Mouse (Mus musculus): Measurements from ENCODE around the gene Ly75. TPM values are rescaled to one million over a fixed set of nuclear protein-coding genes. Genes with fewer than 3 reads are reported as not detected.

Gene Ly75
- total and polyA plus RNA-seq, 3 experiments, result 0.37 to 0.68 (median 0.57) TPM

DNA sequence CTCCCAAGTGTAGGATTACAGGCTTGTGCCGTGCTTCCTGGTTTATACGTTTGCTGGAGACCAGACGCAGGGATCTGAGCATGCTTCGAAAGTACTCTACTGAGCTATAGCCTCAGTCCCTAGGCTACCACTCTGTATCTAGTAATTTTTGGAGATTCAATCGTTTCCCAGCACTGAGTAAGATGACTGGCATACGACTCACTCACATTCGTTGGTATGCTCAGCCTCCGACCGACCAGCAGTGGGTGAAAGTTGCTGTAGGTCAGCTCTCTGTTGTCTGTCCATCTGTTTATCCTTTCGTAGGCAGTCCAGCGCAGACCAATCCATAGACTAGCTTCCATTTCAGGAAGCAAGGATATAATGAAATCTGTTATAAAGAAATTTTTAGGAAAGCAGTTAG is 55.5 kb downstream of the Ly75 start:
- 83% methylated on average over 11 of the region's 11 CpGs for WGBS
- intact Hi-C loops (cut with DNase I), result no loop called here
- no peak for DNase-seq
- no peak overlapping the region for H3K4me3 ChIP-seq
- no peaks in the 10 kb centered on the region for H3K36me3 ChIP-seq (ENCODE audit: control insufficient read depth, insufficient read depth, low read length)
- no peaks in the 10 kb centered on the region for H3K79me2 ChIP-seq (replicated peaks; ENCODE audit: control insufficient read depth, insufficient read depth, low read length)
- H3K4me1 ChIP-seq (ENCODE audit: control insufficient read depth, insufficient read depth, low read length), result no peaks in the 10 kb centered on the region
- no peak overlapping the region for H3K27ac ChIP-seq
- TF ChIP-seq CTCF (IDR thresholded peaks at IDR 0.05) (no peak), POLR2A (IDR thresholded peaks at IDR 0.05; ENCODE audit: insufficient read depth, low read depth, low read length) (no peak), EP300 (IDR thresholded peaks at IDR 0.05; ENCODE audit: insufficient read depth, low read depth, low read length) (no peak)
- no peak overlapping the region for H3K9ac ChIP-seq (ENCODE audit: low read depth, low read length)
- no peaks in the 10 kb centered on the region for H3K27me3 ChIP-seq (ENCODE audit: control insufficient read depth, insufficient read depth, low read length)

DNA sequence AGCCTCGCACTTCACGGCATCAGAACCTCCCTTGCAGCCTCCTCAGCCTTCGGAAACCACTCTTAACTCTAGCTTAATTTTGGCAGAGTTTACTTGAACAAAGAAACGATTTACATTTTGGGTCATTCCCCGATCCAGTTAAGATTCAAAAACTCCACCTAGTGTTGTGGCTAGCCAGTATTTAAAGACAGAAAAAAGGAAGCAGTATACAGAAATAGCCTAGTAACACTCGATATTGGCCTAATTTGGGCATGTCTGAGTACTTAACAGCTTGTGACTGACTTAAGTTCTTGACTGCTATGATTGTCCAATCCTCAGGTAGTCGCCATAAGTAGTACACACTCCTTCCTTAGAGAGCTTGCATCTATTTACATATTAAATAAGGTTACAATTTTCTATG is 56.2 kb downstream of the Ly75 start:
- no peak overlapping the region for H3K9ac ChIP-seq (ENCODE audit: low read depth, low read length)
- DNase-seq, result no peak

DNA sequence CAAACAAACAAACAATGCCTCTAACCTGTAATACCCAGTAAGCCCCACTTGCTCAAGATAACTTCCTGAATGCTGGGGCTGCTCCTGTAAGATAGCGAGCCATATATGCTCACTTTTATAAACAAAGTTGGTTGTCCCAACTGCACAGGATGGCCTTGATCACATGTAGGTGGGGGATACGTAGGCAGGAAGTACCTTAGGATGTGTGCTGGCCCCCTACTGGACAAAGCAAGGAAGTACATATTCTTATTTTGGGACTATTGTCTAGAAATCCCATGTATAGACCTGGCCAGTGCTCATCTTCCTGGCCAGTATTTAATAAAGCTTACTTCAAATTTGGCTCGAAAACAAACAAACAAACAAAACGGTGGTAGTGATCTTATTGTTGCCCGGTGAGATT is 59.7 kb downstream of the Ly75 start:
- 76% methylated on average over 5 of the region's 5 CpGs for WGBS
- no peak overlapping the region for H3K4me3 ChIP-seq
- H3K27ac ChIP-seq, result no peak overlapping the region
- intact Hi-C loops (cut with DNase I), result no loop called here
- H3K36me3 ChIP-seq (ENCODE audit: control insufficient read depth, insufficient read depth, low read length), result no peaks in the 10 kb centered on the region
- H3K79me2 ChIP-seq (replicated peaks; ENCODE audit: control insufficient read depth, insufficient read depth, low read length), result no peaks in the 10 kb centered on the region
- H3K27me3 ChIP-seq (ENCODE audit: control insufficient read depth, insufficient read depth, low read length), result no peaks in the 10 kb centered on the region
- no peaks in the 10 kb centered on the region for H3K4me1 ChIP-seq (ENCODE audit: control insufficient read depth, insufficient read depth, low read length)
- H3K9ac ChIP-seq (ENCODE audit: low read depth, low read length), result no peak overlapping the region
- peak; percentile 73 for TF ChIP-seq CTCF (IDR thresholded peaks at IDR 0.05)
- TF ChIP-seq EP300 (IDR thresholded peaks at IDR 0.05; ENCODE audit: insufficient read depth, low read depth, low read length), result no peak
- no peak for DNase-seq

More for the DNA sequence above, 56.2 kb downstream of the Ly75 start:
- intact Hi-C loops (cut with DNase I), result no loop called here
- no peak overlapping the region for H3K4me3 ChIP-seq
- H3K27ac ChIP-seq, result no peak overlapping the region
- no peak for TF ChIP-seq POLR2A (IDR thresholded peaks at IDR 0.05; ENCODE audit: insufficient read depth, low read depth, low read length)
- TF ChIP-seq CTCF (IDR thresholded peaks at IDR 0.05), result no peak
- no peak for TF ChIP-seq EP300 (IDR thresholded peaks at IDR 0.05; ENCODE audit: insufficient read depth, low read depth, low read length)
- H3K27me3 ChIP-seq (ENCODE audit: control insufficient read depth, insufficient read depth, low read length), result no peaks in the 10 kb centered on the region
- WGBS, result 82% methylated on average over 7 of the region's 7 CpGs
- no peaks in the 10 kb centered on the region for H3K36me3 ChIP-seq (ENCODE audit: control insufficient read depth, insufficient read depth, low read length)
- H3K4me1 ChIP-seq (ENCODE audit: control insufficient read depth, insufficient read depth, low read length), result no peaks in the 10 kb centered on the region
- H3K79me2 ChIP-seq (replicated peaks; ENCODE audit: control insufficient read depth, insufficient read depth, low read length), result no peaks in the 10 kb centered on the region

DNA sequence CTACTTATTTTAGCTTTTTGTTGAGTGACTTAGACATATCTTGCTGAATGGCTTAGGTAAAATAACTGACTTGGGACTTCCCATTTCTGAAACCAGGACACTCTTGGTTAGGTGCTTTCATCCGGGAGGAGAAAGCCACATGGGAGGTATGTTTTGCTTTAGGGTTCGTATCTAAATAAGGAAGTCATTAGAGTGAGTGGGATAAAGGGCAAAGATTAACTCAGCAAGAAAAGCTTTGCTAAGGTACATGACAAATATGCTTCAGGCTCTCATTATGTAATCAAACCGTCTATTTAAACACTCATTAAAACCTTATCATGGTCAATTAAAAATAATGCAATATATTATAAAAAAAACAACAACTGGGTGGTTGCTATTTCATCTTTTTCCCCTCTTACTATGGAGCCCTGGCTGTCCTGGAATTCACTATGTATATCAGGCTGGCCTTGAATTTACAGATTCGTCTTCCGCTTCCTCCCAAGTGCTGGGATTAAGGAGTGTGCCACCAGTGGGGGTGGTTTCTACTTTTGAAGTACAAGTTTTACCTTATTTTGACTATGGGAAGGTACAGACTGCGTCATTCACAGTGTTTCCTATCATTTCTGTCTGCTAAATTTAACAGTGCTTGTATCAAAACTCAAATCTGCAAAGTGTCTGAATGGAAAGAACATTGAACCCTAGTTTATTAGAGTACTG is 60.9 kb downstream of the Ly75 start:
- H3K4me3 ChIP-seq, result no peak overlapping the region
- no peak overlapping the region for H3K9ac ChIP-seq (ENCODE audit: low read depth, low read length)
- H3K27ac ChIP-seq, result no peak overlapping the region
- intact Hi-C loops (cut with DNase I), result no loop called here
- H3K4me1 ChIP-seq (ENCODE audit: control insufficient read depth, insufficient read depth, low read length), result no peaks in the 10 kb centered on the region
- no peaks in the 10 kb centered on the region for H3K27me3 ChIP-seq (ENCODE audit: control insufficient read depth, insufficient read depth, low read length)
- no peaks in the 10 kb centered on the region for H3K79me2 ChIP-seq (replicated peaks; ENCODE audit: control insufficient read depth, insufficient read depth, low read length)
- H3K36me3 ChIP-seq (ENCODE audit: control insufficient read depth, insufficient read depth, low read length), result no peaks in the 10 kb centered on the region
- TF ChIP-seq CTCF (IDR thresholded peaks at IDR 0.05), result no peak
- TF ChIP-seq EP300 (IDR thresholded peaks at IDR 0.05; ENCODE audit: insufficient read depth, low read depth, low read length), result no peak
- no peak for TF ChIP-seq POLR2A (IDR thresholded peaks at IDR 0.05; ENCODE audit: insufficient read depth, low read depth, low read length)
- 66% methylated on average over 6 of the region's 6 CpGs for WGBS
- DNase-seq, result no peak

DNA sequence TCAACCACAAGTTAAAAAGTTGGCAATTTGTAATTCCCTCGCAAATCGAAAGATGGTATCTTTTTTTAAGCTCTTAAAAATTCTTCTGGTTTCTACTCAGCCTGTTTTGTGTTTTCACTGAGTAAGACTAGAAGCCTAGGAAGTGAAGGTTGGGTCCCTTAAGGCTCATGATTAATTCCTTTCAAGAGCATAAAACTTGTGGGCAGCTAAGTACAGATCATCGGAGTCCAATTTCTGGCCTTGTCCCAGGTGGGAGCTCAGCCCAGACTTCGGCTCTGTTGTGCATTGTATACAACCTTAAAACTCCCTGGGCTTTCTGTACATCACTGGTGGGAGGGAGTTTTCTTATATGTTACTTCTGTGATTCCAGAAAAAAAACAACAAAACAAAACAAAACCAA is 79.3 kb downstream of the Ly75 start:
- H3K4me1 ChIP-seq (ENCODE audit: control insufficient read depth, insufficient read depth, low read length), result no peaks in the 10 kb centered on the region
- 80% methylated on average over 4 of the region's 4 CpGs for WGBS
- H3K9ac ChIP-seq (ENCODE audit: low read depth, low read length), result no peak overlapping the region
- H3K79me2 ChIP-seq (replicated peaks; ENCODE audit: control insufficient read depth, insufficient read depth, low read length), result no peaks in the 10 kb centered on the region
- no peak for DNase-seq
- intact Hi-C loops (cut with DNase I), result no loop called here
- no peak overlapping the region for H3K27ac ChIP-seq
- H3K36me3 ChIP-seq (ENCODE audit: control insufficient read depth, insufficient read depth, low read length), result no peaks in the 10 kb centered on the region
- TF ChIP-seq CTCF (IDR thresholded peaks at IDR 0.05) (no peak), EP300 (IDR thresholded peaks at IDR 0.05; ENCODE audit: insufficient read depth, low read depth, low read length) (no peak), POLR2A (IDR thresholded peaks at IDR 0.05; ENCODE audit: insufficient read depth, low read depth, low read length) (no peak)
- H3K4me3 ChIP-seq, result no peak overlapping the region
- no peaks in the 10 kb centered on the region for H3K27me3 ChIP-seq (ENCODE audit: control insufficient read depth, insufficient read depth, low read length)

DNA sequence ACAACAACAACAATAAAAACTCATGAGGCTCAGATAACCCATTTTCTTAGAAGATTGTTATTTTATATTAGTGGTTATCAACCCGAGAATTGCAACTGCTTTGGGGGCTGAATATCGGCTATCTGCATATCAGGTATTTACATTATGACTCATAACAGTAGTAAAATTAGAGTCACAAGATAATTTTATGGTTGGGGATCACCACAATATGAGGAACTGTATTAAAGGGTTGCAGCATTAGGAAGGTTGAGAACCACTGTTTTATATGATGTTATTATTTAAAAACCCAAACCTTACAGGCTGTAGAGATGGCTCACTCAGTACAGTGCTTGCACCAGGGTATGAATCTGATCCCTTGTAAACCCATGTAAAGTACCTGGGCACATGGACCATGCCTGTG is 83.8 kb downstream of the Ly75 start:
- no peak for TF ChIP-seq POLR2A (IDR thresholded peaks at IDR 0.05; ENCODE audit: insufficient read depth, low read depth, low read length)
- no peak for TF ChIP-seq EP300 (IDR thresholded peaks at IDR 0.05; ENCODE audit: insufficient read depth, low read depth, low read length)
- no peak for TF ChIP-seq CTCF (IDR thresholded peaks at IDR 0.05)
- 85% methylated on average over 2 of the region's 2 CpGs for WGBS
- DNase-seq, result no peak
- intact Hi-C loops (cut with DNase I), result no loop called here
- Histone ChIP-seq H3K36me3 (ENCODE audit: control insufficient read depth, insufficient read depth, low read length) (no peaks in the 10 kb centered on the region), H3K4me1 (ENCODE audit: control insufficient read depth, insufficient read depth, low read length) (no peaks in the 10 kb centered on the region), H3K9ac (ENCODE audit: low read depth, low read length) (no peak overlapping the region), H3K79me2 (replicated peaks; ENCODE audit: control insufficient read depth, insufficient read depth, low read length) (no peaks in the 10 kb centered on the region), H3K27ac (no peak overlapping the region), H3K4me3 (no peak overlapping the region), H3K27me3 (ENCODE audit: control insufficient read depth, insufficient read depth, low read length) (no peaks in the 10 kb centered on the region)

All from heart, adult 2 months (tissue).